Mouse (Mus musculus) intestine, embryonic 14.5 days (tissue): ENCODE measurements around the gene Srms. TPM values are rescaled to one million over a fixed set of nuclear protein-coding genes. Genes with fewer than 3 reads are reported as not detected.

Experiments used
- ATAC-seq: fragments of 200-750 bp; cut with Nextera tagmentation; replicated peaks from 2 replicates; pipeline ENCODE4 v1.8.0; 2017; ENCODE audit warnings: low read depth, moderate number of reproducible peaks, moderate TSS enrichment, moderate library complexity; ENCODE audit not compliant: low FRiP score, low TSS enrichment
- DNase-seq: peaks from one replicate; pipeline ENCODE4 v3.0.0-alpha.2; 2018; ENCODE audit warnings: low spot score
- H3K27ac ChIP-seq: fragments of 300-500 bp; sonication (generic); 2 replicates; pipeline ENCODE4 v1.5.1; 2014; ENCODE audit warnings: low read depth, mild to moderate bottlenecking, control low read depth
- H3K27me3 ChIP-seq: fragments of 300-500 bp; sonication (generic); replicated peaks from 2 replicates; pipeline ENCODE4 v1.6.1; 2014; ENCODE audit warnings: low read length, control low read depth; ENCODE audit not compliant: control insufficient read depth, insufficient read depth
- H3K36me3 ChIP-seq: fragments of 300-500 bp; sonication (generic); 2 replicates; pipeline ENCODE4 v1.6.1; 2014; ENCODE audit warnings: low read length, control low read depth; ENCODE audit not compliant: control insufficient read depth, insufficient read depth
- H3K4me1 ChIP-seq: fragments of 300-500 bp; sonication (generic); replicated peaks from 2 replicates; pipeline ENCODE4 v1.6.1; 2014; ENCODE audit warnings: low read length, control low read depth, mixed read lengths; ENCODE audit not compliant: control insufficient read depth, insufficient read depth
- H3K4me2 ChIP-seq: fragments of 300-500 bp; sonication (generic); 2 replicates; pipeline ENCODE4 v1.6.1; 2014; ENCODE audit warnings: low read length
- H3K4me3 ChIP-seq: fragments of 300-500 bp; sonication (generic); 2 replicates; pipeline ENCODE4 v1.5.1; 2014; ENCODE audit warnings: low read depth, low read length, control low read depth, mixed read lengths
- H3K9ac ChIP-seq: fragments of 300-500 bp; sonication (generic); 2 replicates; pipeline ENCODE4 v1.6.1; 2014; ENCODE audit warnings: mild to moderate bottlenecking, low read length
- H3K9me3 ChIP-seq: fragments of 300-500 bp; sonication (generic); 2 replicates; pipeline ENCODE4 v1.6.1; 2016; ENCODE audit warnings: low read length, control low read depth; ENCODE audit not compliant: control insufficient read depth
- WGBS: fragments of 180-500 bp; shearing (Covaris S2); extraction: QIAGEN DNeasy Blood & Tissue Kit; methylation state at CpG from one replicate; pipeline ENCODE4 v1.1.7; 2014; 5-methylcytosine and 5-hydroxymethylcytosine counted together
- polyA plus RNA-seq: library from polyadenylated mRNA; unstranded; fragments of >200 nt; fragmentation: Nextera tagmentation; extraction: Ambion mirVana; gene quantifications from 2 replicates; pipeline ENCODE4 v1.2.1, GENCODE M21; 2014

The Srms gene
- 0.09 TPM in 1 of 2 replicates, not detected in the other for polyA plus RNA-seq

GRCm38 (mm10) chr2:181213021-181213445 lies at the start of gene Srms:
Gene Srms (minus strand): TSS chr2:181213185.
- Histone ChIP-seq H3K27ac (no peak within 1 kb of the TSS), H3K9me3 (no peaks in the 10 kb centered on the region), H3K36me3 (no peaks in the 10 kb centered on the region), H3K27me3 (peaks cover 36% of the 10 kb centered on the region), H3K4me3 (peak within 1 kb of the TSS; percentile 28), H3K9ac (no peak within 1 kb of the TSS), H3K4me2 (peak within 1 kb of the TSS; percentile 61), H3K4me1 (no peaks in the 10 kb centered on the region)
- DNase-seq: peak; percentile 64
- peak; percentile 50; the same call in 1 of the 2 replicates for ATAC-seq
- WGBS: 0% methylated on average over 17 of the region's 17 CpGs

- Histone ChIP-seq H3K9ac (no peak overlapping the region), H3K4me2 (no peak overlapping the region), H3K4me3 (no peak overlapping the region), H3K27ac (no peak overlapping the region), H3K9me3 (no peaks in the 10 kb centered on the region), H3K4me1 (no peaks in the 10 kb centered on the region), H3K36me3 (peaks cover 63% of the 10 kb centered on the region), H3K27me3 (no peaks in the 10 kb centered on the region)
- DNase-seq: no peak
- no peak for ATAC-seq
- 89% methylated on average over 1 of the region's 1 CpGs for WGBS
Measured at GRCm38 (mm10) chr2:181253248-181253647, 40.3 kb upstream of the Srms start.

GRCm38 (mm10) chr2:181251841-181252240 lies 38.9 kb upstream of the Srms start:
- Histone ChIP-seq H3K4me1 (no peaks in the 10 kb centered on the region), H3K9me3 (no peaks in the 10 kb centered on the region), H3K4me3 (no peak overlapping the region), H3K4me2 (no peak overlapping the region), H3K36me3 (peaks cover 50% of the 10 kb centered on the region), H3K27me3 (no peaks in the 10 kb centered on the region), H3K9ac (no peak overlapping the region), H3K27ac (no peak overlapping the region)
- WGBS: 79% methylated on average over 1 of the region's 1 CpGs
- no peak for ATAC-seq
- no peak for DNase-seq

GRCm38 (mm10) chr2:181249217-181249616 lies 36.2 kb upstream of the Srms start:
- no peaks in the 10 kb centered on the region for H3K9me3 ChIP-seq
- no peak overlapping the region for H3K4me3 ChIP-seq
- H3K27me3 ChIP-seq: no peaks in the 10 kb centered on the region
- H3K9ac ChIP-seq: no peak overlapping the region
- no peak overlapping the region for H3K4me2 ChIP-seq
- no peaks in the 10 kb centered on the region for H3K4me1 ChIP-seq
- peak; percentile 57 for DNase-seq
- 73% methylated on average over 10 of the region's 10 CpGs for WGBS
- peak; percentile 61; the same call in 1 of the 2 replicates for ATAC-seq
- H3K36me3 ChIP-seq: peaks cover 30% of the 10 kb centered on the region
- peak overlapping the region; percentile 6; the same call in 1 of the 2 replicates for H3K27ac ChIP-seq

- Histone ChIP-seq H3K9ac (no peak overlapping the region), H3K36me3 (no peaks in the 10 kb centered on the region; the same call in 1 of the 2 replicates), H3K27ac (0 out of 2 replicates have a peak overlapping the region, but pooled peaks have one; percentile 7), H3K9me3 (no peaks in the 10 kb centered on the region), H3K4me2 (no peak overlapping the region), H3K27me3 (no peaks in the 10 kb centered on the region), H3K4me3 (no peak overlapping the region), H3K4me1 (peaks cover 15% of the 10 kb centered on the region; the same call in 1 of the 2 replicates)
- ATAC-seq (no peak), DNase-seq (no peak)
- WGBS: 25% methylated on average over 2 of the region's 2 CpGs
Measured at GRCm38 (mm10) chr2:181245031-181245430, 32.0 kb upstream of the Srms start.

- H3K36me3 ChIP-seq: no peaks in the 10 kb centered on the region; the same call in 1 of the 2 replicates
- no peaks in the 10 kb centered on the region for H3K9me3 ChIP-seq
- no peak for ATAC-seq
- no peak overlapping the region for H3K9ac ChIP-seq
- no peak overlapping the region for H3K4me3 ChIP-seq
- H3K27ac ChIP-seq: no peak overlapping the region
- H3K4me1 ChIP-seq: peaks cover 15% of the 10 kb centered on the region; the same call in 1 of the 2 replicates
- DNase-seq: no peak
- no peak overlapping the region for H3K4me2 ChIP-seq
- WGBS: 34% methylated on average over 11 of the region's 11 CpGs
- no peaks in the 10 kb centered on the region for H3K27me3 ChIP-seq
Measured at GRCm38 (mm10) chr2:181243706-181244394, 30.9 kb upstream of the Srms start.

GRCm38 (mm10) chr2:181242314-181242665 lies 29.3 kb upstream of the Srms start:
- H3K9ac ChIP-seq: peak overlapping the region; percentile 63
- peaks cover 4% of the 10 kb centered on the region for H3K36me3 ChIP-seq
- H3K27me3 ChIP-seq: no peaks in the 10 kb centered on the region
- peaks cover 15% of the 10 kb centered on the region; the same call in 1 of the 2 replicates for H3K4me1 ChIP-seq
- whole genome bisulfite sequencing: 56% methylated on average over 3 of the region's 3 CpGs
- peak overlapping the region; percentile 72 for H3K4me2 ChIP-seq
- peak overlapping the region; percentile 54 for H3K4me3 ChIP-seq
- DNase-seq: peak; percentile 58
- no peaks in the 10 kb centered on the region for H3K9me3 ChIP-seq
- no peak overlapping the region for H3K27ac ChIP-seq
- ATAC-seq: no peak

- peak within 1 kb of the TSS; percentile 72 for H3K4me2 ChIP-seq
- peak within 1 kb of the TSS; percentile 54 for H3K4me3 ChIP-seq
- H3K27ac ChIP-seq: no peak within 1 kb of the TSS
- peaks cover 15% of the 10 kb centered on the region; the same call in 1 of the 2 replicates for H3K4me1 ChIP-seq
- DNase-seq: peak; percentile 69
- H3K36me3 ChIP-seq: peaks cover 4% of the 10 kb centered on the region
- H3K9me3 ChIP-seq: no peaks in the 10 kb centered on the region
- peak; percentile 81 for ATAC-seq
- peak within 1 kb of the TSS; percentile 63 for H3K9ac ChIP-seq
- WGBS: 7% methylated on average over 16 of the region's 16 CpGs
- no peaks in the 10 kb centered on the region for H3K27me3 ChIP-seq
Measured at GRCm38 (mm10) chr2:181241602-181242313, 28.8 kb upstream of the Srms start, which contains the start of gene Helz2. Gene Helz2 (minus strand): TSS chr2:181242027.
